Mouse (Mus musculus) kidney, adult 2 months (tissue): ENCODE measurements at regions not wholly inside any gene's neighbourhood (a gene's known extent, or its start where the extent isn't known, plus 50 kb on each side); places are given as distances from the start of the nearest gene placed in this dataset.

Source experiments
- DNase-seq: peaks from one replicate; pipeline ENCODE4 v3.0.0; 2021
- H3K27ac ChIP-seq: fragments of 200-500 bp; 2 replicates; pipeline ENCODE4 v1.5.1; 2012; ENCODE audit warnings: low read depth, low read length, control low read depth, inconsistent platforms; ENCODE audit not compliant: insufficient read depth
- H3K27me3 ChIP-seq: fragments of 200-500 bp; replicated peaks from 2 replicates; pipeline ENCODE4 v1.6.1; 2012; ENCODE audit warnings: mild to moderate bottlenecking, moderate library complexity, low read length, inconsistent platforms; ENCODE audit not compliant: control insufficient read depth, insufficient read depth
- H3K36me3 ChIP-seq: fragments of 200-500 bp; 2 replicates; pipeline ENCODE4 v1.6.1; 2012; ENCODE audit warnings: mild to moderate bottlenecking, moderate library complexity, low read length, inconsistent platforms; ENCODE audit not compliant: control insufficient read depth, insufficient read depth
- H3K4me1 ChIP-seq: fragments of 200-500 bp; 2 replicates; pipeline ENCODE4 v1.6.1; 2011; ENCODE audit warnings: low read length; ENCODE audit not compliant: control insufficient read depth, insufficient read depth
- H3K4me3 ChIP-seq: fragments of 200-500 bp; 2 replicates; pipeline ENCODE4 v1.5.1; 2011; ENCODE audit warnings: mild to moderate bottlenecking, low read depth, low read length, control low read depth; ENCODE audit not compliant: insufficient read depth
- CTCF ChIP-seq: fragments of 200-500 bp; conservative IDR thresholded peaks from 2 replicates; pipeline ENCODE4 v1.5.1; 2011; ENCODE audit warnings: low read depth, mild to moderate bottlenecking, control low read depth, low read length, moderate library complexity, mixed read lengths; ENCODE audit not compliant: insufficient read depth, insufficient read length
- POLR2A ChIP-seq: fragments of 200-500 bp; IDR thresholded peaks from one replicate; pipeline ENCODE4 v1.6.1; 2011; ENCODE audit warnings: low read depth, low read length, control low read depth
- WGBS: fragments of 180-500 bp; shearing (Covaris S2); methylation state at CpG from one replicate; pipeline ENCODE4 v1.1.7; 2018; 5-methylcytosine and 5-hydroxymethylcytosine counted together

GRCm38 (mm10) chr12:9478201-9478600 is 91.7 kb upstream of the Osr1 start:
- H3K4me3 ChIP-seq, result no peak overlapping the region
- H3K4me1 ChIP-seq, result no peaks in the 10 kb centered on the region
- WGBS, result 41% methylated on average over 1 of the region's 1 CpGs
- H3K27me3 ChIP-seq, result no peaks in the 10 kb centered on the region
- H3K36me3 ChIP-seq, result no peaks in the 10 kb centered on the region
- DNase-seq, result peak; percentile 53
- TF ChIP-seq CTCF (no peak), POLR2A (no peak)
- peak overlapping the region; percentile 56; the same call in 1 of the 2 replicates for H3K27ac ChIP-seq

DNA sequence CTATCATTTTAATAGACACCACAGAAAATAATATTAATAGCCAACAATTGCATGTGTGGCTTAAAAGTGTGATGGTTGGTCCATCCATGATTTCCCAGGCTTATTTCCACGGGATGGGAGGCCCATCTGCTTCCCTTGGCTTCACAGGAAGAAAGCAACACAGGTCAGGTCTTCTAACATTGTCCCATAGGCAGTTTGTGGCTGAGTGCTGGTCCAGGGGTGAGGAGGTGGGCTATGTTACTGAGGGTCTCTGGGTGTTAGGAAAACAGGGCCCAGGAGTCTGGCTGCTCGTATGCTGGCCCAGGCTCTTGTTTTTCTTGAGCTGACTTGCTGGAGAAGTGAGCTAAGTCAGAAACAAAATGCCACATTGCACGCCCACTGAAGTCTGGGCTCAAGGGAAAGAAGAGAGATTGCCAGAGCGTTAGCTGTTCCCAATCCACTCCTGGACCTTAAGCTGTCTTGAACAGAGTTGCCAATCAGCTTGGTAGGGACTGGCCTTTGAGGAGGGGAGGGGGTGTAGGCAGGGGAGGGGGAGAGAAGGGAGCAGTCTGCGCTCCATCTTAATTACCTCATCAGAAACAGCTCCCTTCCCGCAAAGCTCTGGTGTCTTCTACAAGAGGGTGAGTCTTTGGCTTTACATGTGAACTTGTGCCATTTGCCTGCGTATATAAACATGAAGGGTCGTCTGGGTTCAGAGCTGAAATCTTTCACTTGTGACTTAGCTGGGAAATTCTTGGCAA is 82.1 kb upstream of the Osr1 start:
- no peaks in the 10 kb centered on the region for H3K36me3 ChIP-seq
- H3K4me3 ChIP-seq, result no peak overlapping the region
- no peak for TF ChIP-seq CTCF
- TF ChIP-seq POLR2A, result no peak
- no peak overlapping the region for H3K27ac ChIP-seq
- 54% methylated on average over 8 of the region's 8 CpGs for WGBS
- H3K4me1 ChIP-seq, result no peaks in the 10 kb centered on the region
- H3K27me3 ChIP-seq, result no peaks in the 10 kb centered on the region
- DNase-seq, result no peak

DNA sequence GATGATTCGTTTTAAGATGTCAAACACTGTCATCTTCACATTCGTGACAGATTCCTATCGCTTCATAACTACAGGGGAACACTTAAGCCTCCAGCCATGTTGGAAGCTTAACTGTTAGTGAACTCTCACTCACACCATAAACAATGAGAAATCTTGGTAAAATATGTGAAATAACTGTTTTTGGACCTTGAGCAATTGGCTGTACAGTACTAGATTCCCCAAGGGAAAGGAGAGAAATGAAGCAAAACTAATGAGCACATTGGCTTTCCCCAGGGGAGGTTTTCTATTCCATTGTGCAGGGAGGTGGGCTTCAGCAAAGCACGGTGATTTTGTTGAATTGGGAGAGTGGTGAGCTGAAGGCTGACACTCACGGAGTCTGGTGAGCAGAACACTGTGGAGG is 56.0 kb upstream of the Osr1 start:
- DNase-seq, result no peak
- no peaks in the 10 kb centered on the region for H3K27me3 ChIP-seq
- H3K27ac ChIP-seq, result no peak overlapping the region
- 69% methylated on average over 5 of the region's 5 CpGs for WGBS
- no peak overlapping the region for H3K4me3 ChIP-seq
- TF ChIP-seq CTCF, result no peak
- TF ChIP-seq POLR2A, result no peak
- H3K36me3 ChIP-seq, result no peaks in the 10 kb centered on the region
- no peaks in the 10 kb centered on the region for H3K4me1 ChIP-seq

GRCm38 (mm10) chr12:9518782-9519181 is 51.1 kb upstream of the Osr1 start:
- TF ChIP-seq CTCF (no peak), POLR2A (no peak)
- no peak for DNase-seq
- 82% methylated on average over 7 of the region's 7 CpGs for WGBS
- no peaks in the 10 kb centered on the region for H3K27me3 ChIP-seq
- no peaks in the 10 kb centered on the region for H3K36me3 ChIP-seq
- H3K4me1 ChIP-seq, result no peaks in the 10 kb centered on the region
- H3K4me3 ChIP-seq, result no peak overlapping the region
- no peak overlapping the region for H3K27ac ChIP-seq

DNA sequence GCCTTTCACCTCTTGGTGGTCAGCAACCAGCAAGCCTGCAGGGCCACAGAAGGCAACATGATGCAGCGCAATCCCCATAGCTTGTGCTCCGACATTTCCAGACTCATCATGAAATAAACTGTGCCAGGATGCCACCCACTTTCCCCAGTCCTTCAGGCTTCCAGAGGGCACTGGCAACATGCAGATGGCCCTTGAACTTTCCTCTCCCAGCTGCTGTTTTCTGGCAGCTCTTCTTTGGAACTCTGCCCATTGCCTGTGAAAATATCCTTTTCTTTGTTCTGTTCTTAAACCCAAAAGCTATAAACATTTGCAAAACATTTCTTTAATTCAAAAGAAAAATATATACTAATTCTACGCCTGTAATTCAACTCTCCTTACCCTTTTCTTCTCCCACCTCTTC is 50.6 kb upstream of the Osr1 start:
- peak; percentile 64 for DNase-seq
- WGBS, result 44% methylated on average over 3 of the region's 3 CpGs
- no peaks in the 10 kb centered on the region for H3K36me3 ChIP-seq

More for the DNA sequence above, 50.6 kb upstream of the Osr1 start:
- Histone ChIP-seq H3K27ac (no peak overlapping the region), H3K4me3 (no peak overlapping the region), H3K4me1 (no peaks in the 10 kb centered on the region), H3K27me3 (no peaks in the 10 kb centered on the region)
- no peak for TF ChIP-seq CTCF
- no peak for TF ChIP-seq POLR2A
